Mouse (Mus musculus): ENCODE results near the gene Podxl2. TPM values are rescaled to one million over a fixed set of nuclear protein-coding genes. Genes with fewer than 3 reads are reported as not detected.

Podxl2 gene
- polyA plus RNA-seq, 1 experiment from 2014 or later: 0.11 TPM

- no peak overlapping the region for H3K4me3 ChIP-seq (ENCODE audit: inconsistent target)
- no peak overlapping the region for H3K27ac ChIP-seq
- no peaks in the 10 kb centered on the region for H3K36me3 ChIP-seq (ENCODE audit: inconsistent target)
- H3K79me2 ChIP-seq (ENCODE audit: inconsistent target): no peaks in the 10 kb centered on the region
- 72% methylated on average over 7 of the region's 7 CpGs for WGBS (ENCODE audit: missing documents)
Measured at GRCm38 (mm10) chr6:88800191-88800590, 74.7 kb downstream of the Podxl2 start.

DNA sequence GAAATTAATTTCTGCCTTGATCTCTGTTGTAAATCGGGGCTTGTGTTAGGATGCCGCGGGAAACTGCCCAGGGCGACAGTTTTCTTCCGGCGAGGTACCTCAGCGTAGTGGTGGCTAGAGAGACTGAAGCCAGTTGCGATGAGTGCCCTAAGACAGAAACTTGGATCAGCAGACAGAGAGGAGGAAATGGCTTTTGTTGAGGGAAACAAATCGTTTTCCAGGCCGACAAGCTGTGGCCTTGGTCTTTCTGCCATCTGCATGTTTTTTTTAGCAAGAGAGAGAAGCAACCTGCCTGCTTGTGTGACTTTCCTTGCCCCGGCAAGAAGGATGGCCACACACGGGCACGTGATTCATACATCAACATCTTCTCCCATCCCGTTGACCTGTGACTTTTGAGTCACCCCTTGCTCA, 80.3 kb downstream of the Podxl2 start:
- whole genome bisulfite sequencing (ENCODE audit: missing documents): 78% methylated on average over 13 of the region's 14 CpGs
- Histone ChIP-seq H3K27ac (no peak overlapping the region), H3K36me3 (ENCODE audit: inconsistent target) (no peaks in the 10 kb centered on the region), H3K79me2 (ENCODE audit: inconsistent target) (no peaks in the 10 kb centered on the region), H3K4me3 (ENCODE audit: inconsistent target) (no peak overlapping the region)

GRCm38 (mm10) chr6:88793872-88794271, 81.0 kb downstream of the Podxl2 start:
- Histone ChIP-seq H3K36me3 (ENCODE audit: inconsistent target) (no peaks in the 10 kb centered on the region), H3K27ac (no peak overlapping the region), H3K4me3 (ENCODE audit: inconsistent target) (no peak overlapping the region), H3K79me2 (ENCODE audit: inconsistent target) (no peaks in the 10 kb centered on the region)
- WGBS (ENCODE audit: missing documents): 91% methylated on average over 13 of the region's 13 CpGs

- Histone ChIP-seq H3K27ac (no peak overlapping the region), H3K4me3 (ENCODE audit: inconsistent target) (no peak overlapping the region), H3K36me3 (ENCODE audit: inconsistent target) (no peaks in the 10 kb centered on the region), H3K79me2 (ENCODE audit: inconsistent target) (no peaks in the 10 kb centered on the region)
- 50% methylated on average over 2 of the region's 2 CpGs for WGBS (ENCODE audit: missing documents)
Measured at GRCm38 (mm10) chr6:88793243-88793642, 81.6 kb downstream of the Podxl2 start.

Other genes with a start within 250 kb of the Podxl2 start
- 0.37 to 1.2 TPM (median 0.63 TPM) in 3 replicates for gene Kbtbd12, start 237.1 kb downstream of the Podxl2 start, polyA plus RNA-seq (2018)
- 16.1 to 82.6 TPM (median 24.1 TPM) in 3 replicates for gene Mgll, start 150.6 kb downstream of the Podxl2 start, polyA plus RNA-seq (2018)
- gene Abtb1, start 33.1 kb downstream of the Podxl2 start, polyA plus RNA-seq (2018): 16.1 to 46.0 TPM (median 26.7 TPM) in 3 replicates
- gene Mcm2, start 23.7 kb upstream of the Podxl2 start, polyA plus RNA-seq (2018): 7.5 to 84.8 TPM (median 17.8 TPM) in 3 replicates
- gene Tpra1, start 27.2 kb upstream of the Podxl2 start, polyA plus RNA-seq (2018): 101 to 202 TPM (median 130 TPM) in 3 replicates